Mouse (Mus musculus) CH12.LX (cell line): ENCODE measurements around the gene Gm47289. TPM values are rescaled to one million over a fixed set of nuclear protein-coding genes. Genes with fewer than 3 reads are reported as not detected.
A peak's percentile ranks its signal among the peaks of the same experiment; 100 is the strongest.

Experiments
- DNase-seq: peaks from one replicate; pipeline ENCODE4 v3.0.0-alpha.2; 2013; ENCODE audit errors: extremely low read depth
- H3K27ac ChIP-seq: 2 replicates; pipeline ENCODE4 v1.5.1; 2012; ENCODE audit warnings: low read depth, mild to moderate bottlenecking, control low read depth, moderate library complexity; ENCODE audit not compliant: insufficient read depth
- H3K27me3 ChIP-seq: replicated peaks from 2 replicates; pipeline ENCODE3; 2012; ENCODE audit warnings: inconsistent platforms
- H3K36me3 ChIP-seq, 2 experiments: replicated peaks in 1 of 2; 2 replicates each; pipeline versions ENCODE3 to v1.6.1; 2012; ENCODE audit warnings: inconsistent platforms in 1 of 2, low read length in 1 of 2, mild to moderate bottlenecking in 1 of 2, mixed read lengths in 1 of 2, moderate library complexity in 1 of 2; ENCODE audit not compliant: control insufficient read depth in 1 of 2, insufficient read depth in 1 of 2
- H3K4me1 ChIP-seq, 2 experiments: 2 replicates each; pipeline ENCODE4 v1.6.1; 2012; ENCODE audit warnings: inconsistent platforms in 1 of 2, moderate library complexity in 1 of 2; ENCODE audit not compliant: insufficient read depth in 2 of 2, control insufficient read depth in 1 of 2
- H3K4me2 ChIP-seq: 2 replicates; pipeline ENCODE4 v1.6.1; 2012; ENCODE audit warnings: low read depth, mild to moderate bottlenecking, control low read depth; ENCODE audit not compliant: poor library complexity, insufficient read depth, severe bottlenecking
- H3K4me3 ChIP-seq, 3 experiments: fragments of 150-350 bp in 1 of 3; sonication (generic) in 1 of 3; replicated peaks in 1 of 3; 2 replicates each; pipeline versions ENCODE3 to v1.5.1; 2011 to 2012; ENCODE audit warnings: low read depth in 2 of 3, low read length in 2 of 3, mild to moderate bottlenecking in 2 of 3, moderate library complexity in 2 of 3, control low read depth in 1 of 3, improper control_type of control experiment in 1 of 3, inconsistent platforms in 1 of 3, mixed read lengths in 1 of 3; ENCODE audit not compliant: poor library complexity in 1 of 3
- H3K79me2 ChIP-seq: replicated peaks from 2 replicates; pipeline ENCODE4 v1.6.1; 2012; ENCODE audit warnings: mild to moderate bottlenecking, moderate library complexity; ENCODE audit not compliant: control insufficient read depth, poor library complexity, insufficient read depth, severe bottlenecking; ENCODE audit errors: extremely low read depth
- H3K9ac ChIP-seq: 2 replicates; pipeline ENCODE4 v1.6.1; 2012; ENCODE audit warnings: low read depth, mild to moderate bottlenecking, control low read depth, moderate library complexity; ENCODE audit not compliant: insufficient read depth
- H3K9me3 ChIP-seq: replicated peaks from 2 replicates; pipeline ENCODE3; 2012; ENCODE audit warnings: low read length, inconsistent platforms, mixed read lengths
- CHD1 ChIP-seq: IDR thresholded peaks from 2 replicates; pipeline ENCODE4 v1.6.1; 2012; ENCODE audit warnings: low read depth, low read length, improper control_type of control experiment, inconsistent platforms
- CHD2 ChIP-seq: IDR thresholded peaks from 2 replicates; pipeline ENCODE4 v1.6.1; 2011; ENCODE audit warnings: low read length, improper control_type of control experiment
- CTCF ChIP-seq, 2 experiments: IDR thresholded peaks in 1 of 2; conservative IDR thresholded peaks in 1 of 2; 2 replicates each; pipeline ENCODE4 v1.5.1; 2011 to 2012; ENCODE audit warnings: low read depth in 2 of 2, low read length in 2 of 2, improper control_type of control experiment in 1 of 2, inconsistent platforms in 1 of 2, mild to moderate bottlenecking in 1 of 2, moderate library complexity in 1 of 2
- E2F4 ChIP-seq: IDR thresholded peaks from 2 replicates; pipeline ENCODE4 v1.6.1; 2011; ENCODE audit warnings: low read depth, low read length, improper control_type of control experiment; ENCODE audit not compliant: insufficient replicate concordance
- ELF1 ChIP-seq: IDR thresholded peaks from 2 replicates; pipeline ENCODE4 v1.6.1; 2014; ENCODE audit warnings: low read depth, mild to moderate bottlenecking, inconsistent platforms, low read length, improper control_type of control experiment
- EP300 ChIP-seq: IDR thresholded peaks from 2 replicates; pipeline ENCODE4 v1.6.1; 2011; ENCODE audit warnings: low read length, improper control_type of control experiment
- HCFC1 ChIP-seq: IDR thresholded peaks from 2 replicates; pipeline ENCODE4 v1.6.1; 2012; ENCODE audit warnings: low read depth, mild to moderate bottlenecking, inconsistent platforms, low read length, improper control_type of control experiment
- IRF4 ChIP-seq: IDR thresholded peaks from 2 replicates; pipeline ENCODE4 v1.6.1; 2014; ENCODE audit warnings: low read depth, mild to moderate bottlenecking, inconsistent platforms, low read length, improper control_type of control experiment
- JUN ChIP-seq: IDR thresholded peaks from 2 replicates; pipeline ENCODE4 v1.6.1; 2011; ENCODE audit warnings: low read depth, mild to moderate bottlenecking, low read length, improper control_type of control experiment, moderate library complexity; ENCODE audit not compliant: insufficient read depth
- JUND ChIP-seq: conservative IDR thresholded peaks from 2 replicates; pipeline ENCODE4 v1.6.1; 2011; ENCODE audit warnings: low read depth, low read length, improper control_type of control experiment
- KAT2A ChIP-seq: IDR thresholded peaks from 2 replicates; pipeline ENCODE4 v1.6.1; 2012; ENCODE audit warnings: low read length, improper control_type of control experiment, inconsistent platforms; ENCODE audit not compliant: insufficient replicate concordance
- MAFK ChIP-seq: IDR thresholded peaks from 2 replicates; pipeline ENCODE4 v1.6.1; 2011; ENCODE audit warnings: low read length, improper control_type of control experiment; ENCODE audit not compliant: insufficient replicate concordance
- MAX ChIP-seq: IDR thresholded peaks from 2 replicates; pipeline ENCODE4 v1.6.1; 2011; ENCODE audit warnings: low read length, improper control_type of control experiment
- MAZ ChIP-seq: IDR thresholded peaks from 2 replicates; pipeline ENCODE4 v1.6.1; 2012; ENCODE audit warnings: low read depth, mild to moderate bottlenecking, inconsistent platforms, low read length, improper control_type of control experiment, moderate library complexity
- MEF2A ChIP-seq: IDR thresholded peaks from 2 replicates; pipeline ENCODE4 v1.6.1; 2014; ENCODE audit warnings: low read depth, mild to moderate bottlenecking, inconsistent platforms, low read length, improper control_type of control experiment, borderline replicate concordance
- MXI1 ChIP-seq: IDR thresholded peaks from 2 replicates; pipeline ENCODE4 v1.6.1; 2011; ENCODE audit warnings: mild to moderate bottlenecking, low read depth, low read length, improper control_type of control experiment
- MYC ChIP-seq: IDR thresholded peaks from 2 replicates; pipeline ENCODE4 v1.6.1; 2011; ENCODE audit warnings: low read depth, mild to moderate bottlenecking, improper control_type of control experiment, low read length
- NRF1 ChIP-seq: IDR thresholded peaks from 2 replicates; pipeline ENCODE4 v1.6.1; 2014; ENCODE audit warnings: low read depth, mild to moderate bottlenecking, inconsistent platforms, low read length, improper control_type of control experiment, moderate library complexity
- PAX5 ChIP-seq: IDR thresholded peaks from 2 replicates; pipeline ENCODE4 v1.6.1; 2012; ENCODE audit warnings: low read length, inconsistent platforms, mixed read lengths
- POLR2A ChIP-seq: IDR thresholded peaks from 2 replicates; pipeline ENCODE4 v1.6.1; 2011; ENCODE audit warnings: low read depth, mild to moderate bottlenecking, improper control_type of control experiment, low read length
- POLR2AphosphoS2 ChIP-seq: IDR thresholded peaks from 2 replicates; pipeline ENCODE4 v1.6.1; 2011; ENCODE audit warnings: low read depth, low read length, improper control_type of control experiment
- RAD21 ChIP-seq: IDR thresholded peaks from 2 replicates; pipeline ENCODE4 v1.6.1; 2011; ENCODE audit warnings: low read depth, mild to moderate bottlenecking, low read length, improper control_type of control experiment, moderate library complexity
- RCOR1 ChIP-seq: conservative IDR thresholded peaks from 2 replicates; pipeline ENCODE4 v1.6.1; 2012; ENCODE audit warnings: low read depth, mild to moderate bottlenecking, inconsistent platforms, low read length, improper control_type of control experiment
- SIN3A ChIP-seq: IDR thresholded peaks from 2 replicates; pipeline ENCODE4 v1.6.1; 2012; ENCODE audit warnings: low read length, improper control_type of control experiment, inconsistent platforms
- SMC3 ChIP-seq: IDR thresholded peaks from 2 replicates; pipeline ENCODE4 v1.6.1; 2011; ENCODE audit warnings: low read depth, low read length, improper control_type of control experiment
- TCF12 ChIP-seq: IDR thresholded peaks from 2 replicates; pipeline ENCODE4 v1.6.1; 2014; ENCODE audit warnings: low read depth, mild to moderate bottlenecking, inconsistent platforms, low read length, improper control_type of control experiment
- UBTF ChIP-seq: IDR thresholded peaks from 2 replicates; pipeline ENCODE4 v1.6.1; 2012; ENCODE audit warnings: low read depth, mild to moderate bottlenecking, inconsistent platforms, low read length, improper control_type of control experiment, moderate library complexity
- USF1 ChIP-seq: IDR thresholded peaks from 2 replicates; pipeline ENCODE4 v1.6.1; 2014; ENCODE audit warnings: low read depth, mild to moderate bottlenecking, inconsistent platforms, low read length, improper control_type of control experiment
- USF2 ChIP-seq: conservative IDR thresholded peaks from 2 replicates; pipeline ENCODE4 v1.6.1; 2011; ENCODE audit warnings: low read depth, low read length, improper control_type of control experiment
- ZC3H11A ChIP-seq: IDR thresholded peaks from 2 replicates; pipeline ENCODE4 v1.6.1; 2012; ENCODE audit warnings: low read depth, mild to moderate bottlenecking, inconsistent platforms, low read length, improper control_type of control experiment
- ZKSCAN1 ChIP-seq: IDR thresholded peaks from 2 replicates; pipeline ENCODE4 v1.6.1; 2012; ENCODE audit warnings: low read depth, inconsistent platforms, low read length, improper control_type of control experiment, borderline replicate concordance
- ZMIZ1 ChIP-seq: IDR thresholded peaks from 2 replicates; pipeline ENCODE4 v1.6.1; 2012; ENCODE audit warnings: low read depth, mild to moderate bottlenecking, inconsistent platforms, low read length, improper control_type of control experiment
- ZNF384 ChIP-seq: IDR thresholded peaks from 2 replicates; pipeline ENCODE4 v1.6.1; 2012; ENCODE audit warnings: low read depth, low read length, improper control_type of control experiment, inconsistent platforms
- dilution Hi-C: fragments of 300-500 bp; cut with MboI; formaldehyde crosslinking; loops from 2 replicates; pipeline ENCODE4 v1.14.3; 2020; ENCODE audit warnings: low sequenced_read_pairs; ENCODE audit not compliant: extremely low pct_unique_long_range_greater_than_20kb, extremely low pct_ligation_motif_present
- in situ Hi-C: fragments of 300-500 bp; cut with MboI; formaldehyde crosslinking; loops from 3 replicates; pipeline ENCODE4 v1.14.3; 2019; ENCODE audit warnings: low sequenced_read_pairs, low pct_ligation_motif_present, low pct_unique_long_range_greater_than_20kb, mixed read lengths
- polyA plus RNA-seq: library from polyadenylated mRNA; unstranded; fragments of >175 nt; gene quantifications from 2 replicates; pipeline ENCODE4 v1.2.1, GENCODE M21; 2012; ENCODE audit warnings: low read depth; ENCODE audit not compliant: insufficient read length
- total RNA-seq, 2 experiments: library from RNA; depleted of rRNA; stranded (reverse); fragments of 300-350 nt in 1 of 2; fragments of >200 nt in 1 of 2; gene quantifications; 2 replicates each; pipeline ENCODE4 v1.2.3; 2012 to 2014

Gm47289 gene
- total and polyA plus RNA-seq, 3 experiments, result not detected

- H3K9me3 ChIP-seq, result no peaks in the 10 kb centered on the region
- DNase-seq, result peak; percentile 52
- dilution Hi-C loops, result no loop called here
Observed at GRCm38 (mm10) chr9:119156278-119157201, 2.4 kb upstream of the Gm47289 start, which contains the start of gene Acaa1b. Acaa1b (minus strand) TSS chr9:119157093.

DNA sequence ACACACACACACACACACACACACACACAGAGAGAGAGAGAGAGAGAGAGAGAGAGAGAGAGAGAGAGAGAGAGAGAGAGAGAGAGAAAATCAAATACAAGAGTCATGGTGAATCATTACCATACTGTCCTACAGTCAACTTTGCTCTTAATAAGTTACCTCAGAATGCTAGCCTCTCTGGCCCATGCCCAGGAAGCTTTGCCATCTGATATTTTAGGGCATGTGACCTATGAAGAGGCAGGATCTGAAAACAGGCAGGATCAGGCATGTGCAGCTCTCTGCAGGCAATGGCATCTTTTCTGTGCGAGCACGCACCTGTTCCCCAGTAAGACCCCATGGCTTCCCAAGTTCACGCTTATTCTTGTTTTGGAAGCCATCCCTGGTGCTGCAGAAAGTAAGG lies 1.7 kb downstream of the Gm47289 start:
- Histone ChIP-seq H3K4me3 (no peak overlapping the region), H3K9me3 (no peaks in the 10 kb centered on the region), H3K79me2 (no peaks in the 10 kb centered on the region), H3K9ac (no peak overlapping the region), H3K4me1 (peaks cover 0 to 2% of the 10 kb centered on the region in 2 experiments; a peak in 2 of 4 replicates), H3K27ac (no peak overlapping the region), H3K36me3 (no peaks in the 10 kb centered on the region)
- in situ Hi-C loops, result no loop called here
- no peak for DNase-seq
- TF ChIP-seq ELF1, result no peak
- TF ChIP-seq POLR2A, result no peak
- no peak for TF ChIP-seq POLR2AphosphoS2
- TF ChIP-seq PAX5, result no peak
- TF ChIP-seq JUN, result no peak
- TF ChIP-seq EP300, result no peak
- no peak for TF ChIP-seq NRF1
- TF ChIP-seq, all 38 proteins: peak for 0
- dilution Hi-C loops, result no loop called here
- H3K27me3 ChIP-seq, result peaks cover 60% of the 10 kb centered on the region
- H3K4me2 ChIP-seq, result no peak overlapping the region

More at GRCm38 (mm10) chr9:119156278-119157201, 2.4 kb upstream of the Gm47289 start, which contains the start of gene Acaa1b:
- Histone ChIP-seq H3K9ac (no peak within 1 kb of the TSS), H3K27me3 (peaks cover 79% of the 10 kb centered on the region), H3K79me2 (no peaks in the 10 kb centered on the region), H3K27ac (no peak within 1 kb of the TSS), H3K36me3 (no peaks in the 10 kb centered on the region), H3K4me3 (no peak within 1 kb of the TSS)
- TF ChIP-seq MAX (no peak), RCOR1 (no peak), ELF1 (no peak), USF1 (no peak), HCFC1 (no peak), UBTF (no peak), KAT2A (no peak), SIN3A (no peak), PAX5 (no peak), ZKSCAN1 (no peak), CHD1 (no peak), MEF2A (no peak), POLR2A (no peak), MAFK (no peak), EP300 (no peak), SMC3 (peak; percentile 86), JUN (no peak), RAD21 (peak; percentile 71), CTCF (conservative IDR thresholded peaks at IDR 0.05 in 1 of 2, IDR thresholded peaks at IDR 0.05 in 1 of 2; ENCODE audit: low read depth in 2 of 2, low read length in 2 of 2) (peak in 1 of 2 experiments; percentile 83; a peak in 2 of 4 replicates), NRF1 (no peak), ZC3H11A (0 out of 2 replicates have a peak, but pooled peaks have one; percentile 10), E2F4 (no peak), USF2 (no peak), TCF12 (no peak), ZNF384 (no peak), MAZ (no peak), CHD2 (no peak), MYC (no peak), JUND (no peak), MXI1 (no peak), ZMIZ1 (no peak), IRF4 (no peak)
- TF ChIP-seq, all 38 proteins: peak for 4
- Histone ChIP-seq H3K4me2 (no peak within 1 kb of the TSS; the same call in 1 of the 2 replicates), H3K4me1 (peaks cover 0 to 2% of the 10 kb centered on the region in 2 experiments; a peak in 2 of 4 replicates)
- in situ Hi-C loops, result loop anchor here (10.0 kb wide), 1 partner anchor 198 kb away; the partner anchor contains the start of gene Xylb
